Mouse (Mus musculus) neural tube, embryonic 11.5 days (tissue): ENCODE results near the gene Msmb. TPM values are rescaled to one million over a fixed set of nuclear protein-coding genes. Genes with fewer than 3 reads are reported as not detected.

Source experiments
- ATAC-seq: fragments of 200-750 bp; cut with Nextera tagmentation; 2 replicates; pipeline ENCODE4 v1.8.0; 2017; ENCODE audit warnings: moderate number of reproducible peaks, mild to moderate bottlenecking, moderate TSS enrichment, moderate library complexity; ENCODE audit not compliant: insufficient read depth, low FRiP score, low TSS enrichment
- DNase-seq: peaks from one replicate; pipeline ENCODE4 v3.0.0-alpha.2; 2015; ENCODE audit warnings: low spot score
- H3K27ac ChIP-seq: fragments of 300-500 bp; sonication (generic); 2 replicates; pipeline ENCODE4 v1.5.1; 2014; ENCODE audit warnings: low read depth, mild to moderate bottlenecking, low read length
- H3K27me3 ChIP-seq: fragments of 300-500 bp; sonication (generic); 2 replicates; pipeline ENCODE4 v1.6.1; 2014; ENCODE audit warnings: mild to moderate bottlenecking, low read length, mixed read lengths; ENCODE audit not compliant: control insufficient read depth, insufficient read depth
- H3K36me3 ChIP-seq: fragments of 300-500 bp; sonication (generic); 2 replicates; pipeline ENCODE4 v1.6.1; 2014; ENCODE audit warnings: mild to moderate bottlenecking, low read length, moderate library complexity, mixed read lengths; ENCODE audit not compliant: control insufficient read depth, insufficient read depth
- H3K4me1 ChIP-seq: fragments of 300-500 bp; sonication (generic); 2 replicates; pipeline ENCODE4 v1.6.1; 2014; ENCODE audit warnings: low read length, mixed read lengths; ENCODE audit not compliant: control insufficient read depth, insufficient read depth
- H3K4me2 ChIP-seq: fragments of 300-500 bp; sonication (generic); 2 replicates; pipeline ENCODE4 v1.6.1; 2014; ENCODE audit warnings: low read depth, mild to moderate bottlenecking, moderate library complexity
- H3K4me3 ChIP-seq: fragments of 300-500 bp; sonication (generic); 2 replicates; pipeline ENCODE4 v1.5.1; 2014; ENCODE audit warnings: low read depth, low read length
- H3K9ac ChIP-seq: fragments of 300-500 bp; sonication (generic); 2 replicates; pipeline ENCODE4 v1.6.1; 2014; ENCODE audit warnings: mild to moderate bottlenecking, low read length
- H3K9me3 ChIP-seq: fragments of 300-500 bp; sonication (generic); 2 replicates; pipeline ENCODE4 v1.6.1; 2016; ENCODE audit warnings: low read length; ENCODE audit not compliant: control insufficient read depth
- WGBS: fragments of 180-500 bp; shearing (Covaris S2); extraction: QIAGEN DNeasy Blood & Tissue Kit; methylation state at CpG from one replicate; pipeline ENCODE4 v1.1.7; 2014; 5-methylcytosine and 5-hydroxymethylcytosine counted together
- polyA plus RNA-seq: library from polyadenylated mRNA; unstranded; fragments of >200 nt; fragmentation: Nextera tagmentation; extraction: Ambion mirVana; gene quantifications from 2 replicates; pipeline ENCODE4 v1.2.1, GENCODE M21; 2014

Msmb gene
- polyA plus RNA-seq, 1 experiment from 2014 or later, result not detected

DNA sequence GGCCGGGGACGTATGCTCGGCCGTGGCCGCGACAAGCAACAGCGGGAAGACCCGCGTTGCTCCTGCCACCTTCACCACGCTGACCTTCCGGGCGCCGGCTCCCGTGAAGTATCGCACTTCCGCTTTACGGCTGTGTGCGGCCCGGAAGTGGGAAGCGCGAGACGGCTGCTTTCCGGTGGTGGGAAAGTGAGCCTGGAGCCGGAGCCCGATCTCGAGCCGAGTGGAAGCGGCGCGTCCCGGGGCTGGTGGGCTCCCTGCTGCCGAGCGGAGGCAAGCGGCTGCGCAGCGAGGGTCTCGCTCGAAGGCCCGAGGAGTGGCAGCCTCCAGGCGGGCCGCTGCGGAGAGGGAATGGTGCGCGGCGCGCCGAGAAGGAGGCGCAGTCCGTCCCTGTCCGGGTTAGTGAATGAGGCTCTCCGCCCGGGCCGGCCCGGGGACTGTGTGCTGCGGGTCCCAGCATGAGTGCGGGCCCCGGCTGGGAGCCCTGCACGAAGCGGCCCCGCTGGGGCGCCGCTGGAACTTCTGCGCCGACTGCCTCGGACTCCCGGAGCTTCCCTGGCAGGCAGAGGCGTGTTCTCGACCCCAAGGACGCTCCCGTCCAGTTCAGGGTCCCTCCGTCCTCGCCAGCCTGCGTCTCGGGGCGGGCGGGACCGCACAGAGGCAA lies 60.1 kb downstream of the Msmb start, which contains the start of the genes Timm23 and Parg:
Gene Timm23 (minus strand): TSS at position 108 of the 661 bp plus-strand sequence.
Gene Parg (plus strand): TSS at position 159 of the 661 bp plus-strand sequence.
- H3K27me3 ChIP-seq, result no peaks in the 10 kb centered on the region
- no peaks in the 10 kb centered on the region for H3K9me3 ChIP-seq
- H3K4me3 ChIP-seq, result peak within 1 kb of the TSS; percentile 99
- peak within 1 kb of the TSS; percentile 64 for H3K4me2 ChIP-seq
- no peak within 1 kb of the TSS for H3K27ac ChIP-seq
- DNase-seq (peak; percentile 91), ATAC-seq (peak; percentile 88)
- WGBS, result under 1% methylated on average over 63 of the region's 77 CpGs
- H3K36me3 ChIP-seq, result peaks cover 8% of the 10 kb centered on the region; the same call in 1 of the 2 replicates
- H3K4me1 ChIP-seq, result peaks cover 17% of the 10 kb centered on the region
- peak within 1 kb of the TSS; percentile 95 for H3K9ac ChIP-seq

Other genes starting within 250 kb of the Msmb start
- 0.11 TPM in 1 of 2 replicates, not detected in the other for gene Galnt15, start 113.0 kb upstream of the Msmb start, polyA plus RNA-seq
- gene Oxnad1, start 56.6 kb upstream of the Msmb start, polyA plus RNA-seq, result 20.4 and 23.0 TPM in 2 replicates
- gene Dph3, start 56.3 kb upstream of the Msmb start, polyA plus RNA-seq, result 82.4 and 88.7 TPM in 2 replicates
- 97.2 and 106 TPM in 2 replicates for gene Ncoa4, start 17.8 kb downstream of the Msmb start, polyA plus RNA-seq
- 303 and 304 TPM in 2 replicates for gene Timm23, start 59.9 kb downstream of the Msmb start, polyA plus RNA-seq
- gene Parg, start 59.9 kb downstream of the Msmb start, polyA plus RNA-seq, result 65.4 and 69.5 TPM in 2 replicates
- gene Ogdhl, start 180.0 kb downstream of the Msmb start, polyA plus RNA-seq, result 16.9 and 18.6 TPM in 2 replicates
- gene 1700024G13Rik, start 246.4 kb downstream of the Msmb start, polyA plus RNA-seq, result not detected in 2 replicates